Mouse (Mus musculus) 3T3-L1 (cell line): ENCODE data around the gene Gm10424.
"Not testable (repeated sequence)": the region's sequence is repeated elsewhere in the genome, so short reads cannot be mapped to it uniquely, and the experiment has no call there.

Source experiments
- DNase-seq: peaks from one replicate; pipeline ENCODE4 v3.0.0-alpha.2; 2015; ENCODE audit warnings: low read depth, low spot score

The Gm10424 gene

GRCm38 (mm10) chr5:95272668-95273067 is at the start of gene Gm10424:
Gene Gm10424 (minus strand): TSS chr5:95272768.
- DNase-seq, result not testable (repeated sequence)

GRCm38 (mm10) chr5:95305611-95306010 is 33.0 kb upstream of the Gm10424 start, which contains the start of gene Gm3259:
Gene Gm3259 (plus strand): TSS chr5:95305911.
- DNase-seq, result not testable (repeated sequence)
